Mouse (Mus musculus) cerebellum, adult 9-10 months (tissue): Measurements from ENCODE around the gene Gng7.
A peak's percentile ranks its signal among the peaks of the same experiment; 100 is the strongest.

Source experiments
- DNase-seq: peaks from one replicate; pipeline ENCODE4 v3.0.0; 2022

The Gng7 gene

DNA sequence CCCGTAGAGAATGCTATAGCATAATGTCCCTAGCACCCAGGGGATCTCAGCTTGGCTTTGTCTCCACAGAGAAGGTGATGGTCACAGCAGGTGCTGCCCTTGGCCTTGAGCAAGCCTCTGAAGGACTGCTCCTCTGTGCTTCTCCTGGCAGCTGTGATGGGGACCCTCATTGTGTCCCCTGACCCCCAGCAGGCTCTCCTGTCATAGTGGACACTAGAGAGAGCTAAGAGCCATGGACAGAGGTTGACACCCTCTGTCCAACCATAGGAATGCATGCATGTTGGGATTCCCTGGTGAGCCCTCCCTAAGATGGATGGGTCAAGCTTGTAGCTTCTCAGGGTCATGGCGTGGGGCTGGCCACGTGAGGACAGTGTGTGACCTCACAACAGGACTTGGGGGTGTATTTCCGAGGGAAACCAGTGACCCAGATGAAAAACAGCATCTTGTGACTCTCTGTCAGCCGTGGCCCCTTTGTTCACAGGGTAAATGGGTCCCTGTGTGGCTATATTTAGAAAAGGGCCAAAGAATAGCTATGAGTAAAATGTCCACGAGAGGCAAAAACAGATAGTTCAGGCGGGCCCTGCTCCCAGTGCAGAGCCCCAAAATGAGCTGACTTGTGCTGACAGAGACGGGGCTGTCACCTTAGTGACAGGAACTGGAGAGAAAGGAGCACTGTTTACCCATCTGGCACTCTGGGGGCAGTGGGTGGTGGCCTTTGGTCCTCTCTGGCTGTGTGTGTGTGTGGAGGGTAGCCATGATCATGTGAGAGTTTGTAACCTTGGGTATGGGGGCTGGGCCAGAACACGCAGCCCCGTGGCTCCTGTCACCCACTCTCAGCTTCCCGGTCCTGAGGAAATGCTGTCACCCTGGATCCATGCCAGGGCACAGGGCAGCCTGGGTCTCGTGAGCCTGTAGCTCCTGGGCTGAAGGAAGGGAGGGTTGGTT is 51.4 kb downstream of the Gng7 start:
- no peak for DNase-seq

DNA sequence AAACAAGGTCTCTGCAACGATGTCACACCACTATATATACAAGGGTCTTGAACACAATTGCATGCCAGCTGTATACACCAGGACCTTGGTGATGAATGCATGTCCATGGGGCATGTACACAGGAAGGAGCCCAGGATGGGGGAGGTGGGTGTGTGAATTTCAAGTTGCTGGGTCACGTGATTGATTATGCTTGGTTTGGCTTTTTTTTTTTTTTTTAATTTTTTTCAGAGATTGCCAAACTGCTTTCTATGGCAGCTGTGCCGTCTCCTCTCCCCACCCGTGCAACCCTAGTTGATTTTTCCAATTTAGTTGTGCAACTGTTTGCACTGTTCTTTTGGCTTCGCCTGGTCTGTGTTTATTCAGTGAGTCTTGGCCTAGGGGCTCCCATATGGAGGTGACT is 52.2 kb downstream of the Gng7 start:
- no peak for DNase-seq

DNA sequence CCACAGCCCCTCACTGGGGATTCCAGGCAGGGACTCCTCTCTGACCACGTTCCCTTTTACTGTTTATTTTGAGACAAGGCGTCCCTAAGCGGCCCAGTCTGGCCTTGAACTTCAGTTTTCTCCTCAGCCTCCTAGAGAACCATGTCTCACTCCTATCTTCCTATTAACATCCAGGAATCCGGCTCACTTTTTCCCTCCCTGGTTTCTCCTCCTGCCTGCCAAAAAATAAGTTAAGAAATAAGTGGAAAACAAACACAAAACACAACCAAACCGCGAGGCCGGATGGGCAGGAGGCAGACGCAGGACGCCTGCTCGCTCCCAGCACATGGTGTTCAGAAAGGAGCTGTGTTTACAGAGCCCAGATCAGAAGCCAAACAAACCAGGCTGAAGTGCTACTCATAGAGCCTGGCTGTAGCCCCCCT is 52.7 kb downstream of the Gng7 start:
- no peak for DNase-seq

DNA sequence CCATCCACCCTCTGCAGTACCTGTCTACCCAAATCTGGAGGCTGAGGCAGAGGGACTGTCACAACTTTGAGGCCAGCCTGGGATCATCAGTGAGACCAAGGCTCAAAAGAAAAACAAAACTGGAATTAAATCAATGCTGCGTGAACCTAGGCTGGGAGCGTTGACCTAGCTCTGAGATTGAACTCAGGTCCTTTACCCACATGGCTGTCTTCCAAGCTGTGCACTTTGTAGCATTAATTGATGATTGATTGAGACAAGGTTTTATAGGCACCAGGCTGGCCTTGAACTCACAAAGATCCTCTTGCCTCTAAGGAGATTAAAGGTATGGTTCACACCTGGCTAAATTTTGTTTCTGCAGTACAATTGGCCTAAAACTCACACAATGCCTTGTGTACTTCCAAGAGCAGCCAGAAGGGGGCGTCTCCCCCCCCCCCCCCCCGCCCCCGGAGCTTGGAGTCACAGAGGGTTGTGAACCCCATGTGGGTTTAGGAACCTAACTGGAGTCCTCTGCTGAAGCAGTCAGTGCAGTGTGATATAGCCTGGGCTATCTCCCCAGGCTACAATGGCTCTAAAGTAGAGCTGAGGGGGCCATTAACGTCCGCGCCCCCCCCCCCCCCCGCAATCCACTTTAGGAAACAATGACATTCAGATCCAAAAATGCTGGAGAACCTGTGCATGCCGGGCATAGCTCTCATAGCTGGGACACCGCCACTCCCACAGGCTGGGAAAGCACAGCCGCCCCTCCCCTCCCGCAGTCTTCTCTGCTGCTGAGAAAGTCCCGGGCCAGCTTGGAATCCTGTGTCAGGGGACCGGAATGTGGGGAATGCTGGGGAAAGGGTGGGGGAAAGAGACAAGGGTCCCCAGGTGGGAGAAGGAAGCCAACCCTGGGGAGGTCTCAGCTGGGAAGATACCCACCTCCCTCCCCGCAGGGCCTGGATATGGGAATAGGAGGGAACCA is 53.9 kb downstream of the Gng7 start:
- no peak for DNase-seq

DNA sequence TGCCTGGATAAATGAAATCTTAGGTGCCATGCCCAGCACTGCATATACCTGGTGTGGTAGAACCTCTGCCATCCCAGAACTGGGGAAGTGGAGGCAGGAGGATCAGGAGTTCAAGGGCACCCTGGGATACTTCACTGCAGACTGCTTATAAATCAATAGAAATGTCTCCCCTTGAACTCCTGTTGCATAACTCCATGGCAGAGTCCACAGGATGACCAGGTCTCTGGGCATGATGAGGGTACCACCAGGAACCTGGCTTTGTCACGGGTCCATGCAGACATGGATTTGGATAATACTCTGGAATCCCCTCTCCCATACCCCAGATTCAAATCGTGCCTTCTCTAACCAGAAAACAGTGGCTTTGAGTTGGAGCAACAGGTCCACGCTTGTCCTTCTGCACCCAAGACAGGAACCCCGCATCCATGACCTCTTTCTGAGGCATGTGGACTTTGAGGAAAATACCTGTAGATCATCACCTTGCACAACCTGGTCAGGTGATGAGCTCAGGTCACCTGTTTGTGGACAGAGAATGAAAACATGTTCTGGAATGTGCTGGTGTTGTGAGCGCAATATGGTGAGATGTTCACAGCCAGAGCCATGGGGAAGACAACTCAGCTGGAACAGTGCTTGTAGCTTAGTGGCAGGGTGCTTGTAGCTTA is 55.6 kb downstream of the Gng7 start:
- no peak for DNase-seq

DNA sequence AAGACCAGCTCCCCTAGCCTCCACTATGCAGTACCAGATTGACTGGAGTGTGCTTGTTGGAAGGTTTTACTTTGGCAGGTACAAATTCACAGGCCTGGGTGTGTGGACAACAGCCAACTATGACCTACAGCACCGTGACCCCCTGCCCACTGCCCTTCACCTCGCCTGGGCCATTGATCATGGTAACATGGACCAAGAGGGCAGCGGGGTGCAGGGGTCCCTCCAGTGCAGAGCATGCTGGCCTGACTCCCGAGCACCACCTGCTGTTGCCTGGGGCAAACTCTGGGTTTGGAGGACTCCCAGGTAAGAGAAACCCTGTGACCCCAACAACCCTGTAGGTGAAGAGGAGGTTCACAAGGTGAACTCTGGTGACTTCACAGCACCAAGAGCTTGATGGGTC is 57.0 kb downstream of the Gng7 start:
- DNase-seq: no peak

DNA sequence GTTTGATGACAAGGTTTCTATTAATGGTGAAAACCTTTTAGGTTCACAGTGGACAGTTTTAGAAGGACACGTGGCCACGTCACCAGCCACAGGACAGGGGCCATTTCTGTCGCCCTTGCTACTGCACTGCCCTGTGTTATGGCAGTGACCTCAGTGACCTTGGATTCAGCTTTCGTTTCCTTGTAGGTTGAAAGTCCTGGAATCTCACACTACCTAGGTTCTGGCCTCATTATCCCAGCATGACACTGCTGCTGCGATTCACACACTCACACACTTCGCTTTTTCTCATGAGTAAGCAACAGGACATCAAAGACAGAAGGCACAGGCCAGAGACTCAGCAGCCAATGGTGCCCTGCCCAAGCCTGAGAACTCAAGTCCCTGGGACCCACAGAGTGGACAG is 57.8 kb downstream of the Gng7 start:
- no peak for DNase-seq

DNA sequence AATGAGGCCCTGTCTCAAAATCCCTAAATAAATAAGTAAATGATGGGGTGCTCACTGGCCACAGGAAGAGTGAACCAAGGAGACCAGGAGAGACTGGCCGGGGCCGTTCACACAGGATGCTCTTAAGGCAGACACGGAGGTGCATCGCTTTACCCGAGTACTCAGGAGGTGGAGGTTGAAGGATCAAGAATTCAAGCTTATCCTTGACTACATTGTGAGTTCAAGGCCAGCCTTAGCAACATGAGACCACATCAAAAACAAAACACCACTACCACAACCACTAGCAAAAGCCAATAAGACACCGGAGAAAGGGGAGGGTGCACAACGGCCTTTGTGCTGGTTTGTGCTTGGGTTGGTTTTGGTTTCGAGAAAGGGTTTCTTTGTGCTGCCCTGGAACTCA is 58.4 kb downstream of the Gng7 start:
- DNase-seq: no peak

DNA sequence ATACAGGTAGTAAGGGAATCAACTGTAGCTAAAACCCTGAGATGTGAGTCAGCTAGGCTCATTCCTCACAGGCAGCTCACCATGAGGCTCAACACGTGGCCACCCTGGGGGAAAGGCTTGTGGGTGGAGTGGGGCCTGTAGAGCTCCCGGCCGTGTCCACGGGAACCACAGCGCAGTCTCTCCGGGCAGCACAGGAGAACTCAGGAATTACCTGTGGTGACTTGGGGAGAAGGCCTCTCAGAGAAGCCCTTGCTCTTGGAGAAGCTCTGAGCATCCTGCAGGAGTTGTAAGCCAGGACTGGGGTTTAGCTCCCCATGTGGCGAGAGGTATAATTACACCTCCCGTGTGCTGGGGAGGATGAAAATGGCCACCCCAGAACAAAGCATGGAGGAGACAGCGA is 59.2 kb downstream of the Gng7 start:
- DNase-seq: peak; percentile 79

DNA sequence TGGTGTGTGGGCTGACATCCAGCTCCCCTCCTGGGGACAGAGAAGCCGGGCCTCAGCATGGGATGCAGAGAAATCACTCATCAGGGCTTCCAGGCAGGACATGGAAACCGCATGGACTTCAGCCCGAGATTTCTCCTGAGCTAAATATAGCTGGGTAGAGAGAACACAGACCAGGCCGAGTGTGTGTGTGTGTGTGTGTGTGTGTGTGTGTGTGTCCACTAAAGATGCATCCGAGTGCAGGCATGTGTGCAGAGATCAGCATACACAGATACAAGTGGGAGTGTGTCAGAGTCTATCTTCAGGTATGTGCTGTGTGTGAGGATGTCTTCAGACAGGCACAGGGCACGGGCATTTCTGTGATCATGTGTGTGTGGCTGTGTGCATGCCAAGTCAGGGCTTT is 59.9 kb downstream of the Gng7 start:
- DNase-seq: no peak

DNA sequence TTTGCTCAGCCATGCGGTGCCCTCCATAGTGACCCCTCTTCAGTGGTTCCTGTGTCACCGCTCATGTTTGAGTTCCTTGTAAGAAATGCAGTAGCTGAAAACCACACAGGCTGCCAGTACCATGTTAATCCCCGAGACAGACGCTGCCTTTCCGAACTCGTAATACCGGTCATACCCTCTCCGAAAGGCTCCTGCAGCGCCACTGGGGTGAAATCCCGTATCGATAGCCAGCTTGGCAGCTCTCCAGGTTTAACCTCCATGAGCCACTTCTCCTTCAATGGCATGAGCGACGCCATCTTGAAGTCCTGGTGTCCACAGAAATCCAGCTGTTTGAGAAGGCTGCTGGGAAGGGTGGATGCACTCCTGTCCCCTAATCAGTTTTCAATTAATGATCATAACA is 60.3 kb downstream of the Gng7 start:
- DNase-seq: no peak

DNA sequence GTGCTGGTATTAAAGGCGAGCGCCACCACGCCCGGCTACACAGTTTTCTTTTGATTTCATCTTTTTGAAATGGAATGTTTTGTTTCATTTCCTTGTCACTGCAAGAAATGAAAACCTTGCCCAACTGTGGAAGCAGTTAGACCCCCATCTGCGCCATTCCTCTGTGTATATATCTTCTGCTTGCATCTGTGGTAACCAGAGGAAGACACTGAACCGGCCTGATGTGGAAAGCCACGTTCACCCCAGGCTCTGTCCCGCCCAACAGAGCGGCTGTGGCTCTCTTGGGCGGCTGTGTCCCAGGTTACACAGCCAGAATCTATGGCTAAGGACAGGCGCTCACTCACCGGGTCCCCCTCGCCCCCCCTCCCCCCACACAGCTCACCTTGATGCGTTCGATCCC is 62.3 kb downstream of the Gng7 start:
- DNase-seq: no peak

DNA sequence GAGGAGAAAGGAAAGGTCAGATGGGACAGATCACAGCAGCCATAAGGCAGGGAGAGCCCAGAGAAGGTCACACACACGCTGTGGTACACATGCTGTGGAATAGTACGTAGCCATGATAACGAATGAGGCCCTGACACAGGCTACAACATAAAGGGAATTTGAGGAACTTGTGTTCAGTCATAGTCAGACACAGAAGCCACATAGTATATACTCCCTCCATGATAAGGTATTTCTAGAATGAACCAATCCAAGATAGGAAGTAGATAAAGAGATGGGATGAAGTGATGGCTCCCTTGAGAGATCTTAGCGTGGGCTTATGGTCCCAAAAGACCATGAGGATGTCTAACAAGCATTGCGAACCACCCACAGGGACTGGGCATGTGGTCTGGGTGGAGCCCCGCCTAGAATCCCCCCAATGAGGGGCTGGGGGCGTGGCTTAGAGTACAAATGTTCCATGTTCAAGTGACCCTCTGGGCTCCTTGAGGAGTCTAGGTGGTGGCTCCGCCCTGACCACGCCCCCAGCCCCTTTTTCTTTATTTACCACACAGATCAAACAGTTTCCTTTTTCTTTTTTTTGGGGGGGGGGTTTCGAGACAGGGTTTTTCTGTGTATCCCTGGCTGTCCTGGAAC is 62.9 kb downstream of the Gng7 start:
- DNase-seq: no peak

DNA sequence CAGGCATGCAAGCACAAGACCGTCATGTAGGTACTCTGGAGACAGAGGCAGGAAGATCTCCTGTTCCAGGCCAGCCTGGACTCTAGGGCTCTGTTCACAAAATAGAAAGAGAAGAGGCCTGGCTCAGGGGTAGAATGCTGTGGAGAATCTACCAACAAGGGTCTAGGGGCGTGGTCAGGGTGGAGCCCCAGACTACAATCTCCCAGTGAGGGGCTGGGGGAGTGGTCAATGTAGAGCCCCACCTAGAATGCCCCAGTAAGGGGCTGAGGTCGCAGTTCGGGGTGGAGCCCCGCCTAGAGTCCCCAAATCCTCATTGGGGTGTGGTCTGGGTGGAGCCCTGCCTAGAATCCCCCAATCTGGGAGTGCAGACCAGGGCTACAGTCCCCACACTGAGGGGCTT is 64.4 kb downstream of the Gng7 start:
- DNase-seq: no peak

DNA sequence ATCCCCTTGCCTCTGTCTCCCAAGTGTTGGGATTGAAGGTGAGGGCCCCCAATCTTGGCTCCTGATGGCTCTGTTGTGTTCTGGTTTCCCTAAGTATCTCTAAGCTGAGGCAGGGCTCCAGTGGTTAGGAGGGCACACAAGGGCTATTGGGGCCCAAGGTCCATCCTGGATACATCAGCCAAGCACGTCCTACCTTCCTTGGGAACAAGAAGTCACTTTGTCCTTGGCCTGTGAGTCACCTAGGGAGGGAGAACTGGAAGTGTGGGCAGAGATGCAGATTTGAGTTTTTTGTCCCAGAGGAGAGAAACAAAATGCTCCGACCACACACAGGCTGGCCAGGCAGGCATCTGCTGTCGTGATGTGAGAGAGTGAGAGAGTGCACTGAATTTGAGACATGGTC is 65.7 kb downstream of the Gng7 start:
- DNase-seq: no peak

DNA sequence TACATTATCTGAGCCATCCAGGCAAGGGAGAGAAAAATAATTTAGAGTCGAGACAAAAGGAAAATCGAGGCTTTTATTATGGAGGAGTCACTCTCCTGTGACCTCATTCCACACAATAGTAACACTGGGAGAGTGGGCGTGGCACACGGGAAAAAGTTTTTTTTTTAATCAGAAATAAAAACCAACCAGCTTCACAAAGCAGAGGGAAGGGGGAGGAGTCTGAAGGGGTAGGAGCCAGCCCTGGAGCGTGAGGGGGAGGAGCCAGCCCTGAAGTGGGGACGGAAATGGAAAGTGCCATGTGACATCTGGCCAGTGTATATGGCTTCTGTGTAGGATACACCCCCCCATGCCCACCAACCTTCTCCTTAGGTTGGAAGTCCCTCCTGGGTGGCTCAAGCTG is 66.2 kb downstream of the Gng7 start:
- DNase-seq: no peak

DNA sequence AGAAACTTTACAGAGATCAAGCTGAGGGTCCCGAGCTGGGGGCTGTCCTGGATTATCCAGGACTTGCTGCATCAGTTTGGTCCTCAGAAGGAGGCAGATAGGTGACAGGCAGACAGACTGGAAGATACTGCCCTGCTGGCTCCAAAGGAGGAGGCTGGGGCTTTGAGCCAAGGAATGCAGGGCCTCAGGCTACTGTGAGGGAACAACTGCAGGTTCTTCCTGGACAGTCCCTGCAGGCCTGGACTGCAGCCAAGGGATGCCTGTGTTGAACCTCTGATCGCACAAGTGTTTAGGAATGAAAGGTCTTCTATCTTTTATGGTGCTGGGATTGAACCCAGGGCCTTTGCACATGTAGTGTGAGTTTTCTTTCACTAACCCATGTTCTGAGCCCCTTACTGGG is 66.9 kb downstream of the Gng7 start:
- DNase-seq: no peak

DNA sequence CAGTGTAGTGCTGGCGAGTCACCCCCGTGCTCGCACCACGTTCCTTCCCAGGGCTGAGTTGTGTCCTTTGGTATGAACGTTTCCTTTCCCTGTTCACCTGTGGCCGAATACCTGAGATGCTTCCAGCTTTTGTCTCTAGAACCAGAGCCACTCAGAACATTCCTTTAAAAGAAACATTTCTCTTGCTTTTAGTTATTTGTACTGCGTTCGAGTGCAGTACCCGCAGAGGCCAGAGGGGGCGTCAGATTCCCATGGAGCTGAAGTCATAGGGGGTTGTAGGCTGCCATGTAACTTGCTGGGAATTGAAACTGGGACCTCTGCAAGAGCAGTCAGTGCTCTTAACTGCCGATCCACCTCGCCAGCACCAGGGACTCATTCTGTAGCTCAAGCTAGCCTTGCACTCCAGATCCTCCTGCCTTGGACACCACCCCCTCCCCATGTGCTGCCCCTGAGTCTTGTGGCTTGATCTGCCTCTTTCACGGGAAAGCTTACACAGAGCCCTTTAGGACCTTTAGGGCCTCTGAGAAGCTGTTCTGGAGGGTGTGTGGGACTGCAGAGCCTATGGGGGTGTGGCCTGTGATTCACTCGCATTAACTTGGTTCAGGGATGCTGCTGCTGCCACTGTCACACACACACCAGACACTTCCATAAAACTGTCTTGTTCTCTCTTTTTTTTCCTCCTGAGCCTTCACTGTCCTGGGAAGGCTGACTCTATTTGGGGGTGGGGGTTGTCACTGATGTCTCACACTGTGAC is 67.9 kb downstream of the Gng7 start:
- no peak for DNase-seq

DNA sequence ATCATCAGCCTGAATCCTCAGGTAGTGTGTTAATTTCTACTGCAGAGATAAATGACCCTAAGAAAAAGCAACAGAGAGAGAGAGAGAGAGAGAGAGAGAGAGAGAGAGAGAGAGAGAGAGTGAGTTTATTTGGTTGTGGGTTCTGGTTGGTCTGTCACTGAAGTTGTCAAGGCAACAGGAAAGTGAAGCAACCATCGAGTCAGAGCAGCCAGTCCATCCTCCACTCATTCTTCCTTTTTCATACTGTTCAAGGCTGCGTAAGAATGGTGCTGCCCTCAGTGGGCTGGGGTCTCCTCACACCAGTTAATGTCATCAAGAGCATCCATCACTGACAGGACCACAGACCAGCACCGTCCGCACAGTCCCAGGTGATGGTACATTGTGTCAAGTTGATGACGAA is 70.5 kb downstream of the Gng7 start:
- DNase-seq: no peak

DNA sequence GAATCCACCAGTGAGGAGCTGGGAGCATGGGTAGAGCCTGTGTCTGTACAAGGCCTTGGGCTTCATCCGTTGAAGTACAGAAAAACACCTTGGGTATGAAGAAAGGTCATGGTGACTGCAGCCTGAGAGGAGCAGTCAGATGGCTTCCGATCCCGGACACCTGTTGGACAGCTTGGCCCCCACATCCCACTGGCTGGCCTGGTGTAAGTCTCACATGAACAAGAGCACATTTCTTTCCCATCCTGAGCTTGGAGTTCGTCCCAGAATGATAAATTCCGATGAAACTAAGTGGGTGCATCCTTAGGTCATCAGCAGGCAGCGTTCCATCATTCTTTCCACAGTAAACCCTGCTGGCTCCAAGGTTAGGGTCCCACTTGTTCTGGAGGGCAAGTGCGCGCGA is 71.0 kb downstream of the Gng7 start:
- no peak for DNase-seq

DNA sequence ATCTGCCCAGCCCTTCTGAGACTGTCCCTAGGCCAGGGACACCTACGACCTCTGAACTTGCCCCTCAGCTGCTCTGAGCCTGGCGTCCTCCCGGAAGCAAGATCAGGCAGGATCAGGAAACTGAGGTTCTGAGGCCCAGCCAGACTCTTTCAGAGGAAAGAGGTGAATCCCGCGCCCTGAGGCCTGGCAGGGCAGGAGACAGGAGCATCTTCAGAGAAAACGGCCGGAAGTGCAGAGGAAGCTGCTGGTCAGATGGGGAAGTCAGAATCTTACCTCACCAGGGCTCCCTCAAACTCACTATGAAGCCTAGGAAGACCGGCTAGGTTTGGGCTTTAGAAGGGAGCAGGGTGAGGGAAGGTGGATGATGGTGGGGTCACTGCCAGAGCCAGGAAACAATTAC is 71.8 kb downstream of the Gng7 start:
- DNase-seq: no peak

DNA sequence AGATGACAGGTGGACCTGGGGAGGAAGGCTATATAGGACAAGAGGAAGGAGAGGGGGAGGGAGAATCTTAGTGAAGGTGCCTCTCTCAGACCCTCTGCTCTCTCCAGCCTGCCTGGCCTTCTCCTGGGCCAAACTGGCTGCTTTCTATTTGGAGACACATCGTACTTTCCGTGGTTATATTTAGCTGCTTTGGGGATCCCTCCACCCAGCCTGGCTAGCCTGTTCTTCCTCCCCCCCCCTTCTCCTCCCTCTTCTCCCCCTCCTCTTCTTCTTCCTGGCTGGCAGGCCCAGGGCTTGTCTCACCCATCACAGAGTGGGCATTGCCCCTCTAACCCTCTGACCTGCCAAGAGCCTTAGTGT is 73.8 kb downstream of the Gng7 start:
- DNase-seq: no peak
